Mouse (Mus musculus) olfactory bulb, adult 2 months (tissue): Measurements from ENCODE around the gene Cradd. TPM values are rescaled to one million over a fixed set of nuclear protein-coding genes. Genes with fewer than 3 reads are reported as not detected.

Experiments used
- H3K27ac ChIP-seq: fragments of 200-500 bp; 2 replicates; pipeline ENCODE4 v1.5.1; 2012; ENCODE audit warnings: low read depth, low read length; ENCODE audit not compliant: insufficient read depth
- H3K4me1 ChIP-seq: fragments of 200-500 bp; 2 replicates; pipeline ENCODE4 v1.6.1; 2012; ENCODE audit warnings: low read length; ENCODE audit not compliant: control insufficient read depth, insufficient read depth
- H3K4me3 ChIP-seq: fragments of 200-500 bp; 2 replicates; pipeline ENCODE4 v1.5.1; 2012; ENCODE audit warnings: mild to moderate bottlenecking, low read depth, low read length, moderate library complexity; ENCODE audit not compliant: insufficient read depth
- CTCF ChIP-seq: fragments of 200-500 bp; IDR thresholded peaks from 2 replicates; pipeline ENCODE4 v1.5.1; 2012; ENCODE audit warnings: low read depth, mild to moderate bottlenecking, low read length, moderate library complexity; ENCODE audit not compliant: insufficient read depth
- POLR2A ChIP-seq: fragments of 200-500 bp; IDR thresholded peaks from 2 replicates; pipeline ENCODE4 v1.6.1; 2012; ENCODE audit warnings: mild to moderate bottlenecking, low read depth, low read length, moderate library complexity; ENCODE audit not compliant: insufficient read depth
- WGBS: fragments of 180-500 bp; shearing (Covaris S2); methylation state at CpG from one replicate; pipeline ENCODE4 v1.1.7; 2018; 5-methylcytosine and 5-hydroxymethylcytosine counted together
- polyA plus RNA-seq: library from polyadenylated mRNA; stranded (reverse); fragments of >200 nt; gene quantifications from 2 replicates; pipeline ENCODE4 v1.2.4, GENCODE M21; 2012; ENCODE audit warnings: low replicate concordance; ENCODE audit not compliant: missing spikeins, insufficient read depth, insufficient read length

Gene Cradd
- polyA plus RNA-seq, 1 experiment: not detected

DNA sequence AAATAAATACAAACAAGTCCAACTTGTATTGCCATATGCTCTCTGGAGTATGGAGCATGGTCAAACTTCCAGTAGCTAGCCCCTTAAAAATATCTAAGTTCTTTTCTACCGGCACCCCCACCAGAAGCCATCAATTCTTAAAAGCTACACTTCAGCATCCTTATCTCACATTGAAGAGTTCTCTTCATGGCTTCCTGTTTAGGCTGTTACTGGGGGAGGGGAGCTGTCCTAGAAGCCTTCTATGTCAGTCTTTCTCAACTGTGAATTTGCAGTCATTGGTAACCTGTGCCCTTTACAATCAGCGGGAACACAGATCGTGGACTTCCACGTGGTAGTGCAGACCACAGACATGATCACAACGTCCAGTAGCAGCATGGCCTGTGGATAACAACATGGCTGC, 31.7 kb downstream of the Cradd start:
- TF ChIP-seq CTCF (no peak), POLR2A (no peak)
- no peak overlapping the region for H3K27ac ChIP-seq
- no peaks in the 10 kb centered on the region for H3K4me1 ChIP-seq
- 90% methylated on average over 5 of the region's 5 CpGs for whole genome bisulfite sequencing
- H3K4me3 ChIP-seq: no peak overlapping the region

DNA sequence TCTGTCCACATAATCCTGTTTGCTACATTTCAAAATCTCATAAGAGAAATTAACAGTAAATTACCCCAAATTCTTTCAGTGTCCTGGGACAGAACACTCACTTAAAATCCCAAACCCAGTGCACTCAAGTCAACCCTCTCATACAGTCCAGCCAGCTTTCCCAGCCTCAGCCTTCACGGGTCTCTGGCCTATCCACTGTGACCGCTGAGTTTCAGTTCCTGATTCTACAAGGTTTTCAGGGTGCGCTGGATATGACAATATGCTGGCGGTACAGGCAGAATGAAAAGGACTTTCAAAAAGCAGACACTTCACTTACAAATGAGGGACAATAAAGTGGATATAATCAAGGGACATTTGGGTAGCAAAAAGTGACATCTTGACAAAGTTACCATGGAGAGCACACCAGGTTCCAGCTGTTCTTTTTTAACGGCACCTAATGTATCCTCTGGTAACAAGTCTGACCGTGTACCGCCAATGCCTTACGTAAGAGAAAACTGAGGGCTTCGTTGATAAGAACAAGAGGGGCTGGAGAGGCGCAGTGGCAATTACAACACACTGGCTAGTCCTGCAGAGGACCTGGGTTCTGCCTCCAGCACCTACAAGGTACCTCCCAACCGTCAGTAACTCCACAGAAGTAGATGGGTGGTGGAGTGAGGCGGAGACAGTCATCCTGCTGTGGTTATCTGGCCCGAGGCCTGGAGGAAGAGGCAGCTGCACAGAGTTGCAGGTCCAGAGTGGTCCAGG, 32.6 kb downstream of the Cradd start:
- Histone ChIP-seq H3K27ac (no peak overlapping the region), H3K4me1 (no peaks in the 10 kb centered on the region), H3K4me3 (no peak overlapping the region)
- TF ChIP-seq CTCF (no peak), POLR2A (no peak)
- 93% methylated on average over 13 of the region's 13 CpGs for WGBS

- Histone ChIP-seq H3K4me1 (no peaks in the 10 kb centered on the region), H3K27ac (no peak overlapping the region), H3K4me3 (no peak overlapping the region)
- TF ChIP-seq CTCF (no peak), POLR2A (no peak)
- WGBS: 91% methylated on average over 8 of the region's 8 CpGs
Observed at GRCm38 (mm10) chr10:95289819-95290218, 34.1 kb downstream of the Cradd start.

GRCm38 (mm10) chr10:95288206-95288605, 35.7 kb downstream of the Cradd start:
- Histone ChIP-seq H3K4me1 (0 out of 2 replicates have a peak, but pooled peaks cover 2% of the 10 kb centered on the region), H3K4me3 (no peak overlapping the region), H3K27ac (no peak overlapping the region)
- TF ChIP-seq POLR2A (no peak), CTCF (no peak)
- WGBS: 60% methylated on average over 4 of the region's 4 CpGs

DNA sequence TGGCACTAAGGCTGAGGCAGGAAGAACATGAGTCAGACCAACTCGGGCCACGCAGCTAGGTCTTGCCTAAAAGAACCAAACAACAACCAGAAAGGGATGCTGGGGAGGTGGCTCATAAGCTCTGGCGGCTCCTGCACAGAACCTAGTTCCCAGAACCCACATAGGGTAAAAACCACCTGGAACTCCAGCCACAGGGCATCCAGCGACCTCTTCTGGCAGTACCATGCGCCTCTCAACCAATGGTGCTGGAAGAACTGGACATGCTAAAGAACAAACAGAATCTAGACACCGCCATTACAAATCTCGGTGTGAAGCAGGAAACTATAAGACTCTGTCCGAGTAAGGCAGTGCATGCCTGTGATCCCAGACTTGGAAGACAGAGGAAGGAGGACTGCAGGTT, 36.6 kb downstream of the Cradd start:
- whole genome bisulfite sequencing: 95% methylated on average over 8 of the region's 8 CpGs
- Histone ChIP-seq H3K4me1 (0 out of 2 replicates have a peak, but pooled peaks cover 4% of the 10 kb centered on the region), H3K4me3 (no peak overlapping the region), H3K27ac (no peak overlapping the region)
- TF ChIP-seq CTCF (no peak), POLR2A (no peak)

DNA sequence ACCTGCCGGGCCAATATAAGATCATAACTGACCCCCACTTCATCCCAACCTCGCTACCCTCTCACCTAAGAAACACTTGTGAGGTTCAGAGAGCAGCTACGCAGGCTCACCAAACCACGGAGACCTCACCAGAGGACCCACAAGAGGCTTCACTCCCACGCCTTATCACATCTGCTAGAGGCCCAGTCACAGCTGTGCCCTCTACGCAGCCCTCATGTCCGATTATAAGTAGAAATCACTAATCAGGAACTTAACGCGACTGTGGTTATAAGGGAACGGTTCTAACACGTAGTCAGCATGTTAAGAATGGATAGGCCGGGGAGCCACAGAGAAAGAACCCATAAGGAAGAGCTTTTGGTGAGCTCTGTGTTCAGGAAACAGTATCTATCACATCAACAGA, 40.5 kb downstream of the Cradd start:
- H3K4me3 ChIP-seq: no peak overlapping the region
- H3K27ac ChIP-seq: no peak overlapping the region
- 89% methylated on average over 12 of the region's 12 CpGs for WGBS
- TF ChIP-seq CTCF: no peak
- no peak for TF ChIP-seq POLR2A
- H3K4me1 ChIP-seq: 0 out of 2 replicates have a peak, but pooled peaks cover 4% of the 10 kb centered on the region

DNA sequence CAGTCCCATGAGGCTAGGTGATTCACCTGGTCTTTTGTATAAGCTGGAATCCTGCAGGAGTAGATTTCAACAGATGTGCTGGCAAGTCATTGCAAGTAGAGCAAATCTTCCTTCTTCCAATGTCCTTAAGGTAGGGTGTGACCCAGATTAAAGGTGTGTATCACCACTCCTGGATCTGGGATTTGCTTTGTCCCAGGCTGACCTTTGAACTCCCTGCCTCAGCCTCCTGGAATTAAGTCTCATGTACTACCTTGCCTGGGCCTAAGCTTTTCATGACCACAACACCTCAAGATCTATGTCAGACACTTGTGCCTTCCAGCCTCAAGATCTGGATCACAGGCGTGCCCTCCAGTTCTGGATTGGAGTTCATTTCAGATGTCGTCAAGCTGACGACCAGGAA, 41.9 kb downstream of the Cradd start:
- WGBS: 97% methylated on average over 3 of the region's 3 CpGs
- no peak for TF ChIP-seq POLR2A
- no peak for TF ChIP-seq CTCF
- Histone ChIP-seq H3K4me3 (no peak overlapping the region), H3K4me1 (0 out of 2 replicates have a peak, but pooled peaks cover 4% of the 10 kb centered on the region), H3K27ac (no peak overlapping the region)

- no peak overlapping the region for H3K27ac ChIP-seq
- no peak for TF ChIP-seq CTCF
- no peak for TF ChIP-seq POLR2A
- 0 out of 2 replicates have a peak, but pooled peaks cover 4% of the 10 kb centered on the region for H3K4me1 ChIP-seq
- H3K4me3 ChIP-seq: no peak overlapping the region
- WGBS: 82% methylated on average over 6 of the region's 6 CpGs
Observed at GRCm38 (mm10) chr10:95281466-95281990, 42.4 kb downstream of the Cradd start.

DNA sequence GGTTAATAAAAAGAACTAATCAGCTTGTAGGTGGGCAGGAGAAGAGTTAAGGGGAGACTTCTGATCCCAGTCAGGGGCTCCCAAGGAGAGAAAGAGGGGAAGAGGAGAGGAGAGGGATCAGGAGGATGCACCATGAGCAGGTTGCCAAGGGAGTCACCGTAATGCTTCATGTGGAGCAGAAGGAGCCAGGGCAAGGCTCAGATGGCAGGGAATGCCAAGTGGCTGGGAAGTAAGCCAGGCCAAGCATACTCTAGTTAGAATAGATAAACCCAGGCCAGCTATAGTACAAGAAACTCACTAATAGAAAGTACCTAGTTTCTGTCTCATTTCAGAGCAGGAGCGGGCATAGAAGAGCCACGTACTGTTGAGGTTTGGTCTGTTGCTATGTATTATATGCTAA, 43.6 kb downstream of the Cradd start:
- 0 out of 2 replicates have a peak, but pooled peaks cover 4% of the 10 kb centered on the region for H3K4me1 ChIP-seq
- whole genome bisulfite sequencing: 86% methylated on average over 3 of the region's 3 CpGs
- no peak overlapping the region for H3K4me3 ChIP-seq
- H3K27ac ChIP-seq: no peak overlapping the region
- no peak for TF ChIP-seq POLR2A
- no peak for TF ChIP-seq CTCF

GRCm38 (mm10) chr10:95279459-95279858, 44.5 kb downstream of the Cradd start:
- Histone ChIP-seq H3K27ac (no peak overlapping the region), H3K4me3 (no peak overlapping the region), H3K4me1 (0 out of 2 replicates have a peak, but pooled peaks cover 4% of the 10 kb centered on the region)
- 97% methylated on average over 1 of the region's 1 CpGs for WGBS
- TF ChIP-seq POLR2A (no peak), CTCF (no peak)
